Mouse (Mus musculus) small intestine, adult 2 months (tissue): ENCODE results near the gene Hand2.

Source experiments
- CTCF ChIP-seq: fragments of 200-500 bp; IDR thresholded peaks from 2 replicates; pipeline ENCODE4 v1.5.1; 2012; ENCODE audit warnings: low read depth, mild to moderate bottlenecking, control low read depth, inconsistent platforms, low read length, moderate library complexity, mixed read lengths; ENCODE audit not compliant: insufficient replicate concordance, insufficient read length; ENCODE audit errors: extremely low read depth
- POLR2A ChIP-seq: fragments of 200-500 bp; IDR thresholded peaks from 2 replicates; pipeline ENCODE4 v1.6.1; 2012; ENCODE audit warnings: low read depth, mild to moderate bottlenecking, control low read depth, inconsistent platforms, low read length, moderate library complexity

GRCm38 (mm10) chr8:57309844-57310485, 10.8 kb upstream of the Hand2 start:
- no peak for TF ChIP-seq POLR2A
- TF ChIP-seq CTCF: no peak
